ENCODE assay signal across 26 mouse cellular contexts in the genomic region with DNA sequence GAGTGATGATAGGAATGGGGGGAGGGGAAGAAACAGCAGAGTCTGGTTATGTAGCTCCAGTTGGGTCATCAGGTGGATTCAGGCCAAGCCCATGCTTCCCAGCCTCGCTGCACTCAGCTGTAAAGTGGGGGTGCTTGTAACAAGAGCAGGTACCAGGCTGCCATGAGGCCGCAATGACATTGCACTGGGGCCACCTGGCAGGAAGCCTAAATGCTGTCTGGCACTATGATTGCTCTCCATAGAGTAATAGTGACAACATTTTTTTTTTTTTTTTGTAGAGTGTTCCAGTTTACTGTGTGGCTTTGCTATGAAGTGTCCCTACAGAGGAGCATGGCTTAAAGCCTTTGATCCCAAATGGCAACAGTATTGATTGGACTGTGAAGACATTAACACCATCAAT.
DNase-seq lines count a peak whose midpoint lies in the region; ATAC-seq lines count a peak whose summit lies in the region.
"Had no signal": no experiment of that assay in that cellular context is flagged by ENCODE, and none has a peak within 500 bp of the region (broad histone marks: within the 10 kb centered on the region; RNA-seq: fewer than 3 reads in every experiment).

No protein-coding gene starts in this region.

- no peaks in the 10 kb centered on the region; the same call in 1 of the 2 replicates for H3K27me3 ChIP-seq in midbrain, embryonic 11.5 days (ENCODE audit: control insufficient read depth, insufficient read depth, low read length)
- H3K27me3 ChIP-seq in midbrain, embryonic 16.5 days (ENCODE audit: control insufficient read depth, insufficient read depth, low read depth, low read length) = peaks cover 5% of the 10 kb centered on the region; the same call in 1 of the 2 replicates
- H3K27me3 ChIP-seq: CH12.LX had no signal

- H3K9ac ChIP-seq in midbrain, embryonic 11.5 days (ENCODE audit: low read length) = no peak overlapping the region
- H3K9ac ChIP-seq in midbrain, embryonic 16.5 days (ENCODE audit: low read depth, low read length) = no peak overlapping the region
- H3K9ac ChIP-seq: embryonic facial prominence, embryonic 13.5 days; embryonic facial prominence, embryonic 15.5 days; forebrain, embryonic 12.5 days had no signal

- no peak overlapping the region for H3K4me2 ChIP-seq in midbrain, embryonic 11.5 days
- H3K4me2 ChIP-seq in midbrain, embryonic 16.5 days (ENCODE audit: low read length) = no peak overlapping the region
- H3K4me2 ChIP-seq: embryonic facial prominence, embryonic 13.5 days; embryonic facial prominence, embryonic 15.5 days; forebrain, embryonic 12.5 days had no signal

- no peaks in the 10 kb centered on the region for H3K36me3 ChIP-seq in midbrain, embryonic 11.5 days (ENCODE audit: control insufficient read depth, insufficient read depth, low read length)
- H3K36me3 ChIP-seq in midbrain, embryonic 16.5 days (ENCODE audit: control insufficient read depth, insufficient read depth, low read length) = no peaks in the 10 kb centered on the region
- H3K36me3 ChIP-seq: embryonic facial prominence, embryonic 13.5 days; embryonic facial prominence, embryonic 15.5 days; forebrain, embryonic 10.5 days; forebrain, embryonic 12.5 days; G1E had no signal

- H3K4me1 ChIP-seq in midbrain, embryonic 11.5 days (ENCODE audit: control insufficient read depth, insufficient read depth, low read length) = no peaks in the 10 kb centered on the region
- H3K4me1 ChIP-seq in midbrain, embryonic 16.5 days (ENCODE audit: control insufficient read depth, insufficient read depth, low read length) = no peaks in the 10 kb centered on the region
- H3K4me1 ChIP-seq: forebrain, embryonic 12.5 days had no signal

- H3K9me3 ChIP-seq in midbrain, embryonic 11.5 days (ENCODE audit: control insufficient read depth, low read length) = no peaks in the 10 kb centered on the region
- H3K9me3 ChIP-seq in midbrain, embryonic 16.5 days (replicated peaks; ENCODE audit: control insufficient read depth, low read length, poor library complexity, severe bottlenecking) = no peaks in the 10 kb centered on the region
- H3K9me3 ChIP-seq: embryonic facial prominence, embryonic 13.5 days; embryonic facial prominence, embryonic 15.5 days; forebrain, embryonic 10.5 days; forebrain, embryonic 12.5 days had no signal

- WGBS in midbrain, embryonic 11.5 days = 92% methylated on average over 2 of the region's 2 CpGs
- WGBS in midbrain, embryonic 16.5 days = 86% methylated on average over 2 of the region's 2 CpGs

- H3K27ac ChIP-seq in midbrain, embryonic 11.5 days (ENCODE audit: low read depth, low read length) = no peak overlapping the region
- H3K27ac ChIP-seq in midbrain, embryonic 16.5 days (ENCODE audit: low read length) = no peak overlapping the region
- H3K27ac ChIP-seq: embryonic facial prominence, embryonic 13.5 days; embryonic facial prominence, embryonic 15.5 days; forebrain, embryonic 10.5 days; forebrain, embryonic 12.5 days had no signal

- no peak for ATAC-seq in midbrain, embryonic 11.5 days (ENCODE audit: low FRiP score)
- no peak for ATAC-seq in midbrain, embryonic 16.5 days
- peak; percentile 23; the same call in 1 of the 2 replicates for ATAC-seq in common myeloid progenitor, adult 5-6 weeks (replicated peaks; ENCODE audit: low read depth, poor library complexity, severe bottlenecking)
- ATAC-seq in megakaryocyte progenitor cell, adult 5-6 weeks (replicated peaks; ENCODE audit: poor library complexity) = peak; percentile 40
- ATAC-seq in granulocyte monocyte progenitor cell, adult 5-6 weeks (replicated peaks; ENCODE audit: poor library complexity, severe bottlenecking) = no peak
- ATAC-seq: CD4-positive, CD25-positive, alpha-beta regulatory T cell, adult 4 months; forebrain, embryonic 14.5 days; forebrain, embryonic 16.5 days had no signal

- H3K4me3 ChIP-seq in midbrain, embryonic 11.5 days (ENCODE audit: low read depth, low read length) = no peak overlapping the region
- H3K4me3 ChIP-seq in midbrain, embryonic 16.5 days (ENCODE audit: low read depth, low read length) = no peak overlapping the region
- H3K4me3 ChIP-seq: embryonic facial prominence, embryonic 13.5 days; embryonic facial prominence, embryonic 15.5 days; erythroblast, embryonic 14.5 days; forebrain, embryonic 10.5 days; forebrain, embryonic 12.5 days had no signal

- DNase-seq in midbrain, embryonic 11.5 days (ENCODE audit: low spot score, missing footprints) = peak; percentile 45
- no peak for DNase-seq in MN1 (ENCODE audit: low spot score)
- DNase-seq: adrenal gland, adult 2 months; adrenal gland, postnatal 10 days; adrenal gland, postnatal 25 days; B cell, adult 2 months; cerebellum, adult 11 months; cerebellum, adult 18-20 months; cerebellum, adult 8-10 months; cerebellum, adult 9-11 months; cerebellum, postnatal 14 days; cerebellum, postnatal 36 days had no signal

Comparison
In these comparisons a context has a peak if more than half of its experiments do, and no peak if none do; other contexts are left out.
1. ATAC-seq: peak in common myeloid progenitor, adult 5-6 weeks (single experiment) and megakaryocyte progenitor cell, adult 5-6 weeks (single experiment); none in midbrain, embryonic 11.5 days (single experiment), midbrain, embryonic 16.5 days (single experiment) and granulocyte monocyte progenitor cell, adult 5-6 weeks (single experiment).